15 mouse cellular contexts compared by ENCODE assay signal in genomic region chr1:90209741-90210140, GRCm38 (mm10). TPM values are rescaled to one million over a fixed set of nuclear protein-coding genes. Genes with fewer than 3 reads are reported as not detected.
A peak's percentile ranks its signal among the peaks of the same experiment; 100 is the strongest.
DNase-seq lines count a peak whose midpoint lies in the region; ATAC-seq and TF ChIP-seq lines count a peak whose summit lies in the region.
"Had no signal": no experiment of that assay in that cellular context is flagged by ENCODE, and none has a peak within 500 bp of the region (broad histone marks: within the 10 kb centered on the region; RNA-seq: fewer than 3 reads in every experiment).

No protein-coding gene starts in this region.

- 88% methylated on average over 2 of the region's 2 CpGs for WGBS in midbrain, embryonic 10.5 days
- WGBS in midbrain, postnatal 0 days, result 82% methylated on average over 2 of the region's 2 CpGs
- 77% methylated on average over 2 of the region's 2 CpGs for WGBS in forebrain, embryonic 14.5 days

- peak; percentile 94 for DNase-seq in heart, adult 11 months
- DNase-seq in heart, adult 9 months (ENCODE audit: low spot score in 2 of 2), result no peak
- DNase-seq in midbrain, embryonic 10.5 days (ENCODE audit: low spot score), result no peak
- DNase-seq in midbrain, postnatal 0 days (ENCODE audit: low spot score), result no peak
- no peak for DNase-seq in forebrain, embryonic 14.5 days (ENCODE audit: low spot score)
- peak; percentile 89 to 93 for DNase-seq in kidney, postnatal 25 days
- no peak for DNase-seq in thymus, postnatal 4 days
- DNase-seq in cerebellum, adult 9-11 months, result no peak
- DNase-seq: cerebellum, adult 18-20 months; right cerebral cortex, postnatal 4 days had no signal

- peaks cover 59% of the 10 kb centered on the region for H3K36me3 ChIP-seq in midbrain, embryonic 10.5 days
- 0 out of 2 replicates have a peak, but pooled peaks cover 9% of the 10 kb centered on the region for H3K36me3 ChIP-seq in midbrain, postnatal 0 days (ENCODE audit: insufficient read depth, low read length)
- peaks cover 13% of the 10 kb centered on the region for H3K36me3 ChIP-seq in forebrain, embryonic 14.5 days (ENCODE audit: control insufficient read depth, insufficient read depth, low read length)

- no peak overlapping the region for H3K4me3 ChIP-seq in midbrain, embryonic 10.5 days
- no peak overlapping the region for H3K4me3 ChIP-seq in midbrain, postnatal 0 days (ENCODE audit: low read depth, low read length)
- H3K4me3 ChIP-seq in forebrain, embryonic 14.5 days (ENCODE audit: low read depth, low read length), result no peak overlapping the region
- H3K4me3 ChIP-seq: heart, embryonic 10.5 days; layer of hippocampus, adult 2 months; limb, embryonic 13.5 days had no signal

- ATAC-seq in midbrain, postnatal 0 days (ENCODE audit: low FRiP score), result no peak
- no peak for ATAC-seq in forebrain, embryonic 14.5 days
- ATAC-seq: lung, postnatal 0 days had no signal

- H3K9me3 ChIP-seq in midbrain, embryonic 10.5 days (replicated peaks), result no peaks in the 10 kb centered on the region
- H3K9me3 ChIP-seq in midbrain, postnatal 0 days (ENCODE audit: low read length), result no peaks in the 10 kb centered on the region
- H3K9me3 ChIP-seq in forebrain, embryonic 14.5 days (replicated peaks; ENCODE audit: control insufficient read depth, low read length), result no peaks in the 10 kb centered on the region
- H3K9me3 ChIP-seq: heart, embryonic 10.5 days; limb, embryonic 13.5 days had no signal

- TF ChIP-seq CTCF in midbrain, postnatal 0 days (IDR thresholded peaks at IDR 0.05), result no peak

- H3K4me2 ChIP-seq in midbrain, postnatal 0 days (ENCODE audit: low read depth, low read length, poor library complexity, severe bottlenecking), result no peak overlapping the region
- peak overlapping the region; percentile 35 for H3K4me2 ChIP-seq in forebrain, embryonic 14.5 days (ENCODE audit: low read length)

- H3K27ac ChIP-seq in midbrain, embryonic 10.5 days (replicated peaks), result peak overlapping the region; percentile 91
- H3K27ac ChIP-seq in midbrain, postnatal 0 days (ENCODE audit: low read depth, low read length), result no peak overlapping the region
- peak overlapping the region; percentile 63; the same call in 1 of the 2 replicates for H3K27ac ChIP-seq in forebrain, embryonic 14.5 days (ENCODE audit: low read depth, low read length)
- H3K27ac ChIP-seq: heart, embryonic 10.5 days; limb, embryonic 13.5 days had no signal

- H3K9ac ChIP-seq in midbrain, postnatal 0 days (replicated peaks; ENCODE audit: low read length, poor library complexity, severe bottlenecking), result no peak overlapping the region
- no peak overlapping the region for H3K9ac ChIP-seq in forebrain, embryonic 14.5 days (ENCODE audit: low read length)
- H3K9ac ChIP-seq: limb, embryonic 13.5 days had no signal

- H3K27me3 ChIP-seq in midbrain, embryonic 10.5 days (ENCODE audit: low read depth, poor library complexity, severe bottlenecking), result no peaks in the 10 kb centered on the region
- no peaks in the 10 kb centered on the region for H3K27me3 ChIP-seq in midbrain, postnatal 0 days (ENCODE audit: insufficient read depth, low read length)
- H3K27me3 ChIP-seq in forebrain, embryonic 14.5 days (replicated peaks; ENCODE audit: control insufficient read depth, insufficient read depth, low read length), result no peaks in the 10 kb centered on the region
- H3K27me3 ChIP-seq: limb, embryonic 13.5 days had no signal

- peaks cover 73% of the 10 kb centered on the region for H3K4me1 ChIP-seq in midbrain, embryonic 10.5 days
- peaks cover 12% of the 10 kb centered on the region for H3K4me1 ChIP-seq in midbrain, postnatal 0 days (ENCODE audit: insufficient read depth, low read length)
- H3K4me1 ChIP-seq in forebrain, embryonic 14.5 days (ENCODE audit: control insufficient read depth, insufficient read depth, low read length), result peaks cover 45% of the 10 kb centered on the region

RNA-seq across cellular contexts. Expression of gene Ackr3, which starts 6.0 kb away (rescaled TPM):
- 26.3 and 30.9 TPM in 2 replicates for polyA plus RNA-seq in midbrain, embryonic 10.5 days (2016; fragmentation: Nextera tagmentation; extraction: Ambion mirVana)
- total RNA-seq in midbrain, postnatal 0 days (2014; rRNA removed), result 7.9 and 9.6 TPM in 2 replicates
- polyA plus RNA-seq in midbrain, postnatal 0 days (2015; fragmentation: Nextera tagmentation; extraction: Ambion mirVana), result 4.5 and 5.7 TPM in 2 replicates
- polyA plus RNA-seq in forebrain, embryonic 14.5 days (2014; fragmentation: Nextera tagmentation; extraction: Ambion mirVana), result 33.5 and 40.2 TPM in 2 replicates

RNA-seq across cellular contexts. Expression of gene Iqca, which starts 56.5 kb away (rescaled TPM):
- 0.15 and 0.30 TPM in 2 replicates for polyA plus RNA-seq in midbrain, embryonic 10.5 days (2016; fragmentation: Nextera tagmentation; extraction: Ambion mirVana)
- total RNA-seq in midbrain, postnatal 0 days (2014; rRNA removed), result 2.7 TPM in 1 of 2 replicates, not detected in the other
- polyA plus RNA-seq in midbrain, postnatal 0 days (2015; fragmentation: Nextera tagmentation; extraction: Ambion mirVana), result 0.55 and 0.83 TPM in 2 replicates
- 0.95 and 0.99 TPM in 2 replicates for polyA plus RNA-seq in forebrain, embryonic 14.5 days (2014; fragmentation: Nextera tagmentation; extraction: Ambion mirVana)
- total RNA-seq: adrenal gland, postnatal 36 days had no signal

Comparison
In these comparisons a context has a peak if more than half of its experiments do, and no peak if none do; other contexts are left out.
1. DNase-seq: peak in heart, adult 11 months (single experiment) and kidney, postnatal 25 days (2 of 2); none in heart, adult 9 months (0 of 2), midbrain, embryonic 10.5 days (single experiment), midbrain, postnatal 0 days (single experiment), forebrain, embryonic 14.5 days (single experiment), thymus, postnatal 4 days (single experiment) and cerebellum, adult 9-11 months (single experiment).